8 mouse cellular contexts compared by ENCODE assay signal in genomic region chr1:160792156-160792685, GRCm38 (mm10). TPM values are rescaled to one million over a fixed set of nuclear protein-coding genes. Genes with fewer than 3 reads are reported as not detected.
A peak's percentile ranks its signal among the peaks of the same experiment; 100 is the strongest.
DNase-seq lines count a peak whose midpoint lies in the region; ATAC-seq and TF ChIP-seq lines count a peak whose summit lies in the region.

No protein-coding gene starts in this region.

- H3K9me3 ChIP-seq in neural tube, embryonic 11.5 days (ENCODE audit: control insufficient read depth, low read length), result no peaks in the 10 kb centered on the region
- no peaks in the 10 kb centered on the region for H3K9me3 ChIP-seq in forebrain, embryonic 16.5 days (ENCODE audit: control insufficient read depth, low read length)
- H3K9me3 ChIP-seq in intestine, postnatal 0 days (ENCODE audit: control insufficient read depth), result no peaks in the 10 kb centered on the region
- no peaks in the 10 kb centered on the region for H3K9me3 ChIP-seq in limb, embryonic 13.5 days
- H3K9me3 ChIP-seq in midbrain, embryonic 11.5 days (ENCODE audit: control insufficient read depth, low read length), result no peaks in the 10 kb centered on the region
- H3K9me3 ChIP-seq in stomach, embryonic 15.5 days, result no peaks in the 10 kb centered on the region

- no peaks in the 10 kb centered on the region for H3K27me3 ChIP-seq in neural tube, embryonic 11.5 days (ENCODE audit: control insufficient read depth, insufficient read depth, low read length)
- H3K27me3 ChIP-seq in forebrain, embryonic 16.5 days (replicated peaks; ENCODE audit: control insufficient read depth, insufficient read depth, low read length), result no peaks in the 10 kb centered on the region
- no peaks in the 10 kb centered on the region for H3K27me3 ChIP-seq in intestine, postnatal 0 days (replicated peaks; ENCODE audit: control insufficient read depth, insufficient read depth, low read length)
- no peaks in the 10 kb centered on the region for H3K27me3 ChIP-seq in limb, embryonic 13.5 days
- H3K27me3 ChIP-seq in midbrain, embryonic 11.5 days (ENCODE audit: control insufficient read depth, insufficient read depth, low read length), result no peaks in the 10 kb centered on the region
- H3K27me3 ChIP-seq in stomach, embryonic 15.5 days (replicated peaks), result no peaks in the 10 kb centered on the region

- TF ChIP-seq CTCF in intestine, postnatal 0 days (IDR thresholded peaks at IDR 0.05; ENCODE audit: low read depth), result no peak

- under 1% methylated on average over 27 of the region's 51 CpGs for WGBS in neural tube, embryonic 11.5 days
- 2% methylated on average over 50 of the region's 51 CpGs for WGBS in forebrain, embryonic 16.5 days
- under 1% methylated on average over 33 of the region's 51 CpGs for WGBS in intestine, postnatal 0 days
- WGBS in limb, embryonic 13.5 days, result 0% methylated on average over 40 of the region's 51 CpGs
- WGBS in midbrain, embryonic 11.5 days, result under 1% methylated on average over 33 of the region's 51 CpGs
- 2% methylated on average over 43 of the region's 51 CpGs for WGBS in stomach, embryonic 15.5 days

- H3K27ac ChIP-seq in neural tube, embryonic 11.5 days (ENCODE audit: low read depth, low read length), result no peak overlapping the region
- 0 out of 2 replicates have a peak overlapping the region, but pooled peaks have one; percentile 28 for H3K27ac ChIP-seq in brown adipose tissue, adult 24 weeks (replicated peaks; ENCODE audit: low read depth, low read length)
- peak overlapping the region; percentile 47 for H3K27ac ChIP-seq in forebrain, embryonic 16.5 days (ENCODE audit: low read length)
- H3K27ac ChIP-seq in intestine, postnatal 0 days (ENCODE audit: low read depth, low read length), result peak overlapping the region; percentile 91
- peak overlapping the region; percentile 55; the same call in 1 of the 2 replicates for H3K27ac ChIP-seq in limb, embryonic 13.5 days
- no peak overlapping the region for H3K27ac ChIP-seq in midbrain, embryonic 11.5 days (ENCODE audit: low read depth, low read length)
- H3K27ac ChIP-seq in stomach, embryonic 15.5 days, result peak overlapping the region; percentile 70

- H3K4me2 ChIP-seq in neural tube, embryonic 11.5 days (ENCODE audit: low read depth), result peak overlapping the region; percentile 95
- H3K4me2 ChIP-seq in forebrain, embryonic 16.5 days (ENCODE audit: low read length), result peak overlapping the region; percentile 87
- H3K4me2 ChIP-seq in intestine, postnatal 0 days (replicated peaks; ENCODE audit: low read depth), result peak overlapping the region; percentile 90
- H3K4me2 ChIP-seq in limb, embryonic 13.5 days (replicated peaks), result peak overlapping the region; percentile 97
- peak overlapping the region; percentile 96 for H3K4me2 ChIP-seq in midbrain, embryonic 11.5 days
- H3K4me2 ChIP-seq in stomach, embryonic 15.5 days, result peak overlapping the region; percentile 92

- peak; percentile 42 for DNase-seq in neural tube, embryonic 11.5 days (ENCODE audit: low spot score)
- no peak for DNase-seq in neural tube, embryonic 10.5 days (ENCODE audit: extremely low spot score, low spot score)
- peak; percentile 91 for DNase-seq in midbrain, embryonic 11.5 days (ENCODE audit: low spot score, missing footprints)

- peak; percentile 83 for ATAC-seq in neural tube, embryonic 11.5 days (ENCODE audit: insufficient read depth, low FRiP score, low TSS enrichment)
- peak; percentile 81 for ATAC-seq in forebrain, embryonic 16.5 days
- ATAC-seq in intestine, postnatal 0 days, result peak; percentile 61
- peak; percentile 78 for ATAC-seq in limb, embryonic 13.5 days (ENCODE audit: low FRiP score, low read depth)
- peak; percentile 85 for ATAC-seq in midbrain, embryonic 11.5 days (ENCODE audit: low FRiP score)
- peak; percentile 47; the same call in 1 of the 2 replicates for ATAC-seq in stomach, embryonic 15.5 days (ENCODE audit: insufficient read depth, low FRiP score, low read depth)

- H3K36me3 ChIP-seq in neural tube, embryonic 11.5 days (ENCODE audit: control insufficient read depth, insufficient read depth, low read length), result no peaks in the 10 kb centered on the region
- H3K36me3 ChIP-seq in forebrain, embryonic 16.5 days (ENCODE audit: control insufficient read depth, insufficient read depth), result no peaks in the 10 kb centered on the region
- H3K36me3 ChIP-seq in intestine, postnatal 0 days (ENCODE audit: control insufficient read depth, insufficient read depth), result no peaks in the 10 kb centered on the region
- no peaks in the 10 kb centered on the region for H3K36me3 ChIP-seq in limb, embryonic 13.5 days
- no peaks in the 10 kb centered on the region for H3K36me3 ChIP-seq in midbrain, embryonic 11.5 days (ENCODE audit: control insufficient read depth, insufficient read depth, low read length)
- H3K36me3 ChIP-seq in stomach, embryonic 15.5 days, result no peaks in the 10 kb centered on the region

- H3K4me3 ChIP-seq in neural tube, embryonic 11.5 days (ENCODE audit: low read depth, low read length), result peak overlapping the region; percentile 90
- H3K4me3 ChIP-seq in brown adipose tissue, adult 24 weeks (ENCODE audit: insufficient read depth, low read depth, low read length), result peak overlapping the region; percentile 90
- H3K4me3 ChIP-seq in forebrain, embryonic 16.5 days (replicated peaks; ENCODE audit: low read length), result peak overlapping the region; percentile 96
- H3K4me3 ChIP-seq in intestine, postnatal 0 days (ENCODE audit: low read depth, low read length), result peak overlapping the region; percentile 99
- H3K4me3 ChIP-seq in limb, embryonic 13.5 days, result peak overlapping the region; percentile 88
- peak overlapping the region; percentile 70 for H3K4me3 ChIP-seq in midbrain, embryonic 11.5 days (ENCODE audit: low read depth, low read length)
- peak overlapping the region; percentile 97 for H3K4me3 ChIP-seq in stomach, embryonic 15.5 days (replicated peaks)

- 0 out of 2 replicates have a peak, but pooled peaks cover 3% of the 10 kb centered on the region for H3K4me1 ChIP-seq in neural tube, embryonic 11.5 days (ENCODE audit: control insufficient read depth, insufficient read depth, low read length)
- H3K4me1 ChIP-seq in brown adipose tissue, adult 24 weeks (ENCODE audit: control insufficient read depth, insufficient read depth, insufficient read length, low read length), result no peaks in the 10 kb centered on the region
- peaks cover 7% of the 10 kb centered on the region for H3K4me1 ChIP-seq in forebrain, embryonic 16.5 days (replicated peaks; ENCODE audit: control insufficient read depth, insufficient read depth, low read length)
- no peaks in the 10 kb centered on the region for H3K4me1 ChIP-seq in intestine, postnatal 0 days (replicated peaks; ENCODE audit: control insufficient read depth, insufficient read depth, low read length)
- H3K4me1 ChIP-seq in limb, embryonic 13.5 days, result peaks cover 7% of the 10 kb centered on the region; the same call in 1 of the 2 replicates
- no peaks in the 10 kb centered on the region for H3K4me1 ChIP-seq in midbrain, embryonic 11.5 days (ENCODE audit: control insufficient read depth, insufficient read depth, low read length)
- H3K4me1 ChIP-seq in stomach, embryonic 15.5 days, result no peaks in the 10 kb centered on the region

- peak overlapping the region; percentile 84 for H3K9ac ChIP-seq in neural tube, embryonic 11.5 days (ENCODE audit: low read length)
- peak overlapping the region; percentile 92 for H3K9ac ChIP-seq in forebrain, embryonic 16.5 days (replicated peaks; ENCODE audit: low read depth, low read length)
- H3K9ac ChIP-seq in intestine, postnatal 0 days (ENCODE audit: low read depth, low read length), result peak overlapping the region; percentile 98
- peak overlapping the region; percentile 94 for H3K9ac ChIP-seq in limb, embryonic 13.5 days
- peak overlapping the region; percentile 71 for H3K9ac ChIP-seq in midbrain, embryonic 11.5 days (ENCODE audit: low read length)
- H3K9ac ChIP-seq in stomach, embryonic 15.5 days, result peak overlapping the region; percentile 62

RNA-seq across cellular contexts. Expression of gene Rabgap1l, which starts 0.8 kb away (rescaled TPM):
- 12.7 and 14.1 TPM in 2 replicates for polyA plus RNA-seq in neural tube, embryonic 11.5 days (2014; fragmentation: Nextera tagmentation; extraction: Ambion mirVana)
- 24.3 and 26.9 TPM in 2 replicates for polyA plus RNA-seq in brown adipose tissue, adult 24 weeks (2012; ENCODE audit: insufficient read depth, insufficient read length, missing spikeins)
- 44.1 and 49.4 TPM in 2 replicates for polyA plus RNA-seq in forebrain, embryonic 16.5 days (2015; fragmentation: Nextera tagmentation; extraction: Ambion mirVana)
- 23.2 and 25.6 TPM in 2 replicates for polyA plus RNA-seq in intestine, postnatal 0 days (2015; fragmentation: Nextera tagmentation; extraction: Ambion mirVana)
- 18.7 and 19.6 TPM in 2 replicates for polyA plus RNA-seq in limb, embryonic 13.5 days (2015; fragmentation: Nextera tagmentation; extraction: Ambion mirVana)
- polyA plus RNA-seq in midbrain, embryonic 11.5 days (2014; fragmentation: Nextera tagmentation; extraction: Ambion mirVana), result 12.2 and 12.8 TPM in 2 replicates
- 23.8 and 24.0 TPM in 2 replicates for polyA plus RNA-seq in stomach, embryonic 15.5 days (2015; fragmentation: Nextera tagmentation; extraction: Ambion mirVana)

Comparison
In these comparisons a context has a peak if more than half of its experiments do, and no peak if none do; other contexts are left out.
1. H3K27ac ChIP-seq: peak in brown adipose tissue, adult 24 weeks (single experiment), forebrain, embryonic 16.5 days (single experiment), intestine, postnatal 0 days (single experiment), limb, embryonic 13.5 days (single experiment) and stomach, embryonic 15.5 days (single experiment); none in neural tube, embryonic 11.5 days (single experiment) and midbrain, embryonic 11.5 days (single experiment).
2. Peak in every context shown above with its lines, with median percentiles within 50 percentile points of each other: ATAC-seq, H3K4me2 ChIP-seq, H3K4me3 ChIP-seq and H3K9ac ChIP-seq.